Mouse (Mus musculus) stomach, postnatal 0 days (tissue): ENCODE measurements at regions not wholly inside any gene's neighbourhood (a gene's known extent, or its start where the extent isn't known, plus 50 kb on each side); places are given as distances from the start of the nearest gene placed in this dataset.

ENCODE experiments used
- CTCF ChIP-seq: IDR thresholded peaks from 2 replicates; pipeline ENCODE4 v1.5.1; 2016; ENCODE audit warnings: antibody characterized with exemption, low read depth, mild to moderate bottlenecking, moderate library complexity
- EP300 ChIP-seq: optimal IDR thresholded peaks from 2 replicates; pipeline ENCODE3; 2016; ENCODE audit warnings: antibody characterized with exemption

- TF ChIP-seq EP300 (no peak), CTCF (no peak)
Measured at GRCm38 (mm10) chr2:128374926-128375325, 216.1 kb upstream of the Spdye4c start.
